Mouse (Mus musculus): ENCODE measurements at regions not wholly inside any gene's neighbourhood (a gene's known extent, or its start where the extent isn't known, plus 50 kb on each side); places are given as distances from the start of the nearest gene placed in this dataset.
A peak's percentile ranks its signal among the peaks of the same experiment; 100 is the strongest.

GRCm38 (mm10) chr7:115142163-115142562 lies 398.7 kb downstream of the Insc start:
- Histone ChIP-seq H3K36me3 (ENCODE audit: control insufficient read depth, insufficient read depth, low read length) (no peaks in the 10 kb centered on the region), H3K4me1 (ENCODE audit: control insufficient read depth, insufficient read depth, low read length) (no peaks in the 10 kb centered on the region), H3K27ac (ENCODE audit: low read length) (no peak overlapping the region), H3K9ac (ENCODE audit: low read length) (no peak overlapping the region), H3K4me3 (replicated peaks; ENCODE audit: low read length) (no peak overlapping the region), H3K9me3 (replicated peaks; ENCODE audit: control insufficient read depth, low read length) (no peaks in the 10 kb centered on the region), H3K4me2 (ENCODE audit: low read depth, low read length) (no peak overlapping the region), H3K27me3 (ENCODE audit: control insufficient read depth, insufficient read depth, low read length) (no peaks in the 10 kb centered on the region)
- 69% methylated on average over 2 of the region's 2 CpGs for WGBS
- no peak for ATAC-seq (ENCODE audit: insufficient read depth, low FRiP score)

- no peak overlapping the region for H3K4me3 ChIP-seq (replicated peaks; ENCODE audit: low read length)
- H3K27me3 ChIP-seq (ENCODE audit: control insufficient read depth, insufficient read depth, low read length) = no peaks in the 10 kb centered on the region
- no peak overlapping the region for H3K4me2 ChIP-seq (ENCODE audit: low read depth, low read length)
- H3K36me3 ChIP-seq (ENCODE audit: control insufficient read depth, insufficient read depth, low read length) = no peaks in the 10 kb centered on the region
- no peak for ATAC-seq (ENCODE audit: insufficient read depth, low FRiP score)
- 0 out of 2 replicates have a peak, but pooled peaks cover 3% of the 10 kb centered on the region for H3K4me1 ChIP-seq (ENCODE audit: control insufficient read depth, insufficient read depth, low read length)
- 61% methylated on average over 2 of the region's 2 CpGs for WGBS
- H3K9me3 ChIP-seq (replicated peaks; ENCODE audit: control insufficient read depth, low read length) = no peaks in the 10 kb centered on the region
- no peak overlapping the region for H3K27ac ChIP-seq (ENCODE audit: low read length)
- no peak overlapping the region for H3K9ac ChIP-seq (ENCODE audit: low read length)
These were observed 401.5 kb downstream of the Insc start for GRCm38 (mm10) chr7:115144947-115145346.

- no peak overlapping the region for H3K27ac ChIP-seq (ENCODE audit: low read length)
- no peak overlapping the region for H3K4me2 ChIP-seq (ENCODE audit: low read depth, low read length)
- no peak for ATAC-seq (ENCODE audit: insufficient read depth, low FRiP score)
- 92% methylated on average over 5 of the region's 5 CpGs for WGBS
- H3K4me3 ChIP-seq (replicated peaks; ENCODE audit: low read length) = no peak overlapping the region
- H3K27me3 ChIP-seq (ENCODE audit: control insufficient read depth, insufficient read depth, low read length) = no peaks in the 10 kb centered on the region
- H3K36me3 ChIP-seq (ENCODE audit: control insufficient read depth, insufficient read depth, low read length) = no peaks in the 10 kb centered on the region
- H3K4me1 ChIP-seq (ENCODE audit: control insufficient read depth, insufficient read depth, low read length) = 0 out of 2 replicates have a peak, but pooled peaks cover 3% of the 10 kb centered on the region
- H3K9me3 ChIP-seq (replicated peaks; ENCODE audit: control insufficient read depth, low read length) = no peaks in the 10 kb centered on the region
- H3K9ac ChIP-seq (ENCODE audit: low read length) = no peak overlapping the region
These were observed 404.0 kb downstream of the Insc start for GRCm38 (mm10) chr7:115147352-115147977.

- Histone ChIP-seq H3K4me3 (replicated peaks; ENCODE audit: low read length) (no peak overlapping the region), H3K36me3 (ENCODE audit: control insufficient read depth, insufficient read depth, low read length) (no peaks in the 10 kb centered on the region), H3K9me3 (replicated peaks; ENCODE audit: control insufficient read depth, low read length) (no peaks in the 10 kb centered on the region), H3K4me2 (ENCODE audit: low read depth, low read length) (no peak overlapping the region), H3K9ac (ENCODE audit: low read length) (no peak overlapping the region), H3K27me3 (ENCODE audit: control insufficient read depth, insufficient read depth, low read length) (no peaks in the 10 kb centered on the region), H3K4me1 (ENCODE audit: control insufficient read depth, insufficient read depth, low read length) (0 out of 2 replicates have a peak, but pooled peaks cover 3% of the 10 kb centered on the region), H3K27ac (ENCODE audit: low read length) (no peak overlapping the region)
- ATAC-seq (ENCODE audit: insufficient read depth, low FRiP score) = no peak
These were observed 409.8 kb downstream of the Insc start for GRCm38 (mm10) chr7:115153291-115153690.

GRCm38 (mm10) chr7:115153764-115154509 lies 410.4 kb downstream of the Insc start:
- Histone ChIP-seq H3K27ac (ENCODE audit: low read length) (no peak overlapping the region), H3K9me3 (replicated peaks; ENCODE audit: control insufficient read depth, low read length) (no peaks in the 10 kb centered on the region), H3K4me3 (replicated peaks; ENCODE audit: low read length) (no peak overlapping the region), H3K27me3 (ENCODE audit: control insufficient read depth, insufficient read depth, low read length) (no peaks in the 10 kb centered on the region), H3K4me1 (ENCODE audit: control insufficient read depth, insufficient read depth, low read length) (no peaks in the 10 kb centered on the region), H3K4me2 (ENCODE audit: low read depth, low read length) (no peak overlapping the region), H3K36me3 (ENCODE audit: control insufficient read depth, insufficient read depth, low read length) (no peaks in the 10 kb centered on the region), H3K9ac (ENCODE audit: low read length) (no peak overlapping the region)
- peak; percentile 44 for ATAC-seq (ENCODE audit: insufficient read depth, low FRiP score)
- 49% methylated on average over 4 of the region's 4 CpGs for WGBS

GRCm38 (mm10) chr7:115170023-115170422 lies 426.5 kb downstream of the Insc start:
- Histone ChIP-seq H3K27ac (ENCODE audit: low read length) (no peak overlapping the region), H3K36me3 (ENCODE audit: control insufficient read depth, insufficient read depth, low read length) (no peaks in the 10 kb centered on the region), H3K27me3 (ENCODE audit: control insufficient read depth, insufficient read depth, low read length) (no peaks in the 10 kb centered on the region), H3K9ac (ENCODE audit: low read length) (no peak overlapping the region), H3K9me3 (replicated peaks; ENCODE audit: control insufficient read depth, low read length) (no peaks in the 10 kb centered on the region), H3K4me1 (ENCODE audit: control insufficient read depth, insufficient read depth, low read length) (0 out of 2 replicates have a peak, but pooled peaks cover 7% of the 10 kb centered on the region), H3K4me3 (replicated peaks; ENCODE audit: low read length) (no peak overlapping the region), H3K4me2 (ENCODE audit: low read depth, low read length) (no peak overlapping the region)
- ATAC-seq (ENCODE audit: insufficient read depth, low FRiP score) = peak; percentile 17; the same call in 1 of the 2 replicates
- WGBS = 40% methylated on average over 6 of the region's 6 CpGs

- Histone ChIP-seq H3K9me3 (replicated peaks; ENCODE audit: control insufficient read depth, low read length) (no peaks in the 10 kb centered on the region), H3K36me3 (ENCODE audit: control insufficient read depth, insufficient read depth, low read length) (no peaks in the 10 kb centered on the region), H3K27ac (ENCODE audit: low read length) (no peak overlapping the region), H3K27me3 (ENCODE audit: control insufficient read depth, insufficient read depth, low read length) (no peaks in the 10 kb centered on the region), H3K9ac (ENCODE audit: low read length) (no peak overlapping the region), H3K4me1 (ENCODE audit: control insufficient read depth, insufficient read depth, low read length) (0 out of 2 replicates have a peak, but pooled peaks cover 7% of the 10 kb centered on the region), H3K4me3 (replicated peaks; ENCODE audit: low read length) (no peak overlapping the region), H3K4me2 (ENCODE audit: low read depth, low read length) (0 out of 2 replicates have a peak overlapping the region, but pooled peaks have one; percentile 5)
- WGBS = 27% methylated on average over 9 of the region's 9 CpGs
- peak; percentile 84 for ATAC-seq (ENCODE audit: insufficient read depth, low FRiP score)
These were observed 426.9 kb downstream of the Insc start for GRCm38 (mm10) chr7:115170439-115170838.

GRCm38 (mm10) chr7:115192482-115192881 lies 449.0 kb downstream of the Insc start:
- Histone ChIP-seq H3K36me3 (ENCODE audit: control insufficient read depth, insufficient read depth, low read length) (no peaks in the 10 kb centered on the region), H3K4me1 (ENCODE audit: control insufficient read depth, insufficient read depth, low read length) (peaks cover 6% of the 10 kb centered on the region; the same call in 1 of the 2 replicates), H3K9ac (ENCODE audit: low read length) (no peak overlapping the region), H3K9me3 (replicated peaks; ENCODE audit: control insufficient read depth, low read length) (no peaks in the 10 kb centered on the region), H3K27ac (ENCODE audit: low read length) (no peak overlapping the region), H3K4me3 (replicated peaks; ENCODE audit: low read length) (no peak overlapping the region), H3K4me2 (ENCODE audit: low read depth, low read length) (no peak overlapping the region), H3K27me3 (ENCODE audit: control insufficient read depth, insufficient read depth, low read length) (no peaks in the 10 kb centered on the region)
- WGBS = 56% methylated on average over 5 of the region's 5 CpGs
- ATAC-seq (ENCODE audit: insufficient read depth, low FRiP score) = peak; percentile 71

- ATAC-seq (ENCODE audit: insufficient read depth, low FRiP score) = 0 out of 2 replicates have a peak, but pooled peaks have one; percentile 5
- Histone ChIP-seq H3K27ac (ENCODE audit: low read length) (no peak overlapping the region), H3K4me1 (ENCODE audit: control insufficient read depth, insufficient read depth, low read length) (peaks cover 6% of the 10 kb centered on the region; the same call in 1 of the 2 replicates), H3K4me3 (replicated peaks; ENCODE audit: low read length) (no peak overlapping the region), H3K9ac (ENCODE audit: low read length) (no peak overlapping the region), H3K36me3 (ENCODE audit: control insufficient read depth, insufficient read depth, low read length) (no peaks in the 10 kb centered on the region), H3K27me3 (ENCODE audit: control insufficient read depth, insufficient read depth, low read length) (no peaks in the 10 kb centered on the region), H3K9me3 (replicated peaks; ENCODE audit: control insufficient read depth, low read length) (no peaks in the 10 kb centered on the region), H3K4me2 (ENCODE audit: low read depth, low read length) (no peak overlapping the region)
- WGBS = 27% methylated on average over 9 of the region's 9 CpGs
These were observed 449.7 kb downstream of the Insc start for GRCm38 (mm10) chr7:115192992-115193761.

Data from stomach, embryonic 16.5 days (tissue).